Mouse (Mus musculus) kidney, postnatal 36 days (tissue): Measurements from ENCODE around the gene Il34.

ENCODE experiments used
- DNase-seq, 2 experiments: peaks; one replicate each; pipeline ENCODE4 v3.0.0; 2021 to 2022; ENCODE audit warnings: mixed read lengths in 2 of 2

The Il34 gene

GRCm38 (mm10) chr8:110775316-110775715 is 30.4 kb downstream of the Il34 start:
- peak in 1 of 2 experiments; percentile 42 for DNase-seq

- DNase-seq: peak in 1 of 2 experiments; percentile 40
These were observed 31.0 kb downstream of the Il34 start for GRCm38 (mm10) chr8:110774725-110775124.

- peak; percentile 89 for DNase-seq
These were observed 31.7 kb downstream of the Il34 start for GRCm38 (mm10) chr8:110774047-110774446.

GRCm38 (mm10) chr8:110772452-110772851 is 33.3 kb downstream of the Il34 start:
- DNase-seq: no peak

- no peak for DNase-seq
These were observed 38.5 kb downstream of the Il34 start for GRCm38 (mm10) chr8:110767261-110767660.

GRCm38 (mm10) chr8:110764671-110765070 is 41.1 kb downstream of the Il34 start:
- no peak for DNase-seq

- DNase-seq: peak; percentile 13 to 42
These were observed 43.7 kb downstream of the Il34 start for GRCm38 (mm10) chr8:110761988-110762387.

GRCm38 (mm10) chr8:110761185-110761584 is 44.5 kb downstream of the Il34 start:
- DNase-seq: peak; percentile 83 to 86

GRCm38 (mm10) chr8:110760280-110760940 is 45.3 kb downstream of the Il34 start:
- peak; percentile 32 to 40 for DNase-seq

GRCm38 (mm10) chr8:110756196-110756595 is 49.5 kb downstream of the Il34 start:
- DNase-seq: no peak

- no peak for DNase-seq
These were observed 50.1 kb downstream of the Il34 start for GRCm38 (mm10) chr8:110755511-110756170.

- DNase-seq: no peak
These were observed 51.0 kb downstream of the Il34 start for GRCm38 (mm10) chr8:110754713-110755112.

- no peak for DNase-seq
These were observed 54.2 kb downstream of the Il34 start for GRCm38 (mm10) chr8:110751490-110751889.

GRCm38 (mm10) chr8:110750269-110750668 is 55.5 kb downstream of the Il34 start:
- DNase-seq: no peak

GRCm38 (mm10) chr8:110749500-110750170 is 56.1 kb downstream of the Il34 start:
- DNase-seq: peak; percentile 34 to 39

- DNase-seq: no peak
These were observed 59.1 kb downstream of the Il34 start for GRCm38 (mm10) chr8:110746661-110747060.

GRCm38 (mm10) chr8:110745162-110745561 is 60.6 kb downstream of the Il34 start:
- no peak for DNase-seq

- no peak for DNase-seq
These were observed 63.3 kb downstream of the Il34 start for GRCm38 (mm10) chr8:110742452-110742818.

- no peak for DNase-seq
These were observed 63.8 kb downstream of the Il34 start for GRCm38 (mm10) chr8:110741816-110742451.

- no peak for DNase-seq
These were observed 65.0 kb downstream of the Il34 start for GRCm38 (mm10) chr8:110740629-110741175.

- no peak for DNase-seq
These were observed 67.0 kb downstream of the Il34 start for GRCm38 (mm10) chr8:110738591-110739195.

GRCm38 (mm10) chr8:110733036-110733435 is 72.7 kb downstream of the Il34 start:
- DNase-seq: no peak
